Mouse (Mus musculus) urinary bladder, postnatal 25 days (tissue): ENCODE results near the gene Large1.
"Not testable (repeated sequence)": the region's sequence is repeated elsewhere in the genome, so short reads cannot be mapped to it uniquely, and the experiment has no call there.

ENCODE experiments used
- DNase-seq: peaks from one replicate; pipeline ENCODE4 v3.0.0; 2022; ENCODE audit warnings: low spot score

Large1 gene

GRCm38 (mm10) chr8:73353108-73353793 is at the start of gene Large1:
TSS of gene Large1 (minus strand) at chr8:73353540.
- DNase-seq = peak; percentile 92

GRCm38 (mm10) chr8:73400343-73400742 is 47.0 kb upstream of the Large1 start:
- no peak for DNase-seq

DNA sequence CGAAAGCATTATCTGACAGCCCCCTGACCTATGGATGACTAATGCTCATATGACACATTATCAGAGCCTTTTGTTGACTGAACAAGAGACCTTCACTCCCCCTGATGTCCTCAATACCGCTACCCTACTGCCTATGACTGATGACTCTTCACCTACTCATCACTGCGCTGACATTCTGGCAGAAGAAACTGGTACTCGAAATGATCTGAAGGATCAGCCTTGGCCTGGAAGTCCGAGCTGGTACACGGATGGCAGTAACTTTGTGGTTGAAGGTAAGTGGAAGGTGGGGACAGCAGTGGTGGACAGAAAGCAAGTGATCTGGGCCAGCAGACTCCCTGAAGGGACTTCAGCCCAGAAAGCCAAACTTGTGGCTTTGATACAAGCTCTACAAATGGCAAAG is 19.7 kb upstream of the Large1 start:
- not testable (repeated sequence) for DNase-seq

DNA sequence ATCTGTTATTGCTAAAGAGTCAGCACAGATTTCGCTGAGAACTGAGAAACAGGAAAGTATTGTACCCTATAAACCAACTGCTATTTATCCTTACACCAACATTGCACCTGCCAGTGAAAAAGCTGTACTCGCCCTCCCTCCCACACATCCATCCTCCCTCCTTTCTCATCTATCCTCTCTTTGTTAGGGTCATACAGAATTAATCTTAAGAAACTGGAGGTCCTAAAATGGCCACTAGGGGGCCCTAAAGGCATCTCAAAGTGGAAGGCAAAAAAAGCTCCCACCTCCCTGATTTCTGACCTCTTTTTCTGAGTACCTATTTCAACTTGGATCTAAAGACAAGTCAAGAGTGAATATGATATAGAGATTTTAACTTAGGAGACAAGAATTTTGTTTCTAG is 2.6 kb upstream of the Large1 start:
- peak; percentile 28 for DNase-seq

DNA sequence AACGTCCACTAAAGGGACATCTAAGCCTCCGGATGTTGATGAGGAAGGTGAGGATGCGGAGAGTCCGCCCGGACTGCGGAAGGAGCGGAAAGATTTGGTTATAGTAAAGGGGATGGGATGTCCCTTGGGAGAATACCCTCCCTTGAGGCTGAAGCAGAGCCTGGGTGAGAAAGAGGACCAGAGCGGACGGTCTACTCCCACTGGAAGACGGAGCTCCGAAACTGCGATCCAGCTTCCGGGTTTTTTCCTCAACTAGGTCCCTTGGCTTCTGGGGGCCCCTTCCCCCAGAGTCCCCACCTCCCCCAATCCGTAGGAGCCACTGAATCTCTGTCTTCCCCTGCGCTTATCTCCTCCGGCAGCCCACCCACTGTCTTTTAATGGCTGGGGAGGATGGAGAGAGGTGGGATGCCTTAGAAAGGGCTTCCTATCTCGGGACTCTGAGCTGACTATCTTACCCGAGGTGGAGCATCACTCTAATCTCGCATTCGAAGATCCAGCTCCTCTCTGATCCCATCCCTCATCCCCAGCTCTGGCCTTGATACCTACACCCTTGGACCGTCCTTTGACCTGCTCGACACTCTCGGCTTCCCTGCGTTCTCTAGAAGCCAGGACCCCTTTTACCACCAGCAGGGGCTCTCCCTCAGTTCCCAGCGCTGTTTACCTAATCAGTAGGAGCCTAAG is 1.0 kb upstream of the Large1 start:
- peak; percentile 33 for DNase-seq

DNA sequence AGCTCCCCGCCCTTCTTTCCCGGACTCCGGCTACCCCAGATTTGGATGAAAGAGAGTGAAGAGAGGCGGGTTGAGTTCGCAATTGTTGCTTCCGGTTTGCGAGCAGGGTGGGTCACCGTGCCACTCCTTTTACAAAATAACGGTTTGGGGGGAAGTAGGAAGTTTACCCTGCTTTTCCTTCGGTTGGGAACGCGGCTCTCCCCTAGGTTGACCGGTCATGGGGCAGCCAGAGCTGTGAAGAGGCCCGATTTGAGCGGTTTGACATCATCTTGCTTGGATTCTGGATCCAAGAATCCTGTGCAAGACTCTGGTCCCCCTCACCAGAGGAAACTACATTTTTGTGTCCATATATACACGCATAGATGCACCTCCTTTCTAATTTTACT is 447 bp upstream of the Large1 start:
- DNase-seq = no peak

GRCm38 (mm10) chr8:73352301-73353107 is 836 bp downstream of the Large1 start:
- DNase-seq = peak; percentile 31

DNA sequence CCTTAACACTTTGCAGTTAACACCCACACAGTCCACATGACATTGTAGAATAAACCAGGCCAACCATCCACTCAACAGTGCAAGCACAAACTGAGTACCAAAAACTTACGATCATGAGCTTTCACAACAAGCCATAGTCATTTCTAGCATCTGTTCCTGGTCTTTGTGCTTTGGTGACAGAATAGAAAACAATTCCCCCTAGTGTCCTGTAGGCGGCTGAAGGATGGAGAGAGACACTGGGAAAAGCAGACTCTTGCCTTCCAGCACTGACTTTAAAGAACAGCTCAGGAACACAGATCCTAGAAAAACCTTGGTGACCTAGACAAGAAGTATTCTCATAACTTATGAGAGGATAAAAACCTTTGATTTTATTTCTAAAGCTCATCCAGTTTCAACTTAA is 3.0 kb downstream of the Large1 start:
- no peak for DNase-seq

DNA sequence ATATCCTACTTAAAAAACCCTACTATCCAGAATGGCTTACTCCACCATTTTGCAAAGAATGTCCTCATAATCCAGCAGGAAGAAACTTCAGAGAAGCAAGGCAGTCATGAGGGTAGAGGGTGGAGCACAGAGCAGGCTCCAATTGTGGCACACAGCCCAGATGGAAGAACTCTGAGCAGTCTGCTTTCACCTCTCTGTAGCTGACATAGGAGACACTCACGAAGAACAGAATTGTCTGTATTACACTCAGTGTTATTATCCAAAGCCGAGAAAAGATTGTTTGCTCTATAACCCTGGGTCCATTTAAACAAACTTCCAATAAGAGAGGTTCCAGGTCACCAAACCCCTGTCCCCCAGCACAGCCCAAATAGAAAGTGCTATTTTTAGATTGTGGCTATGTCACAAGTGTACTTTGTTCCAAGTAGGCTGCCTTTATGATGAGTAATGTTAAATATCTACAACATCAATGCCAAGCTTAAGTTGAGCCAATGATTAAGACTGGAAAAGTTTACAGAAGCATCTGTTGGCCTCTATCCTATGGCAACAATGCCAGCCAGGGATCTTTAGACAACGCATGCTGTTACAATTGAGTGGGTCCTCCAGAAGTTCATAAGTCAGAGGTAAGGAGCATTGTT is 10.5 kb downstream of the Large1 start:
- peak; percentile 11 for DNase-seq

DNA sequence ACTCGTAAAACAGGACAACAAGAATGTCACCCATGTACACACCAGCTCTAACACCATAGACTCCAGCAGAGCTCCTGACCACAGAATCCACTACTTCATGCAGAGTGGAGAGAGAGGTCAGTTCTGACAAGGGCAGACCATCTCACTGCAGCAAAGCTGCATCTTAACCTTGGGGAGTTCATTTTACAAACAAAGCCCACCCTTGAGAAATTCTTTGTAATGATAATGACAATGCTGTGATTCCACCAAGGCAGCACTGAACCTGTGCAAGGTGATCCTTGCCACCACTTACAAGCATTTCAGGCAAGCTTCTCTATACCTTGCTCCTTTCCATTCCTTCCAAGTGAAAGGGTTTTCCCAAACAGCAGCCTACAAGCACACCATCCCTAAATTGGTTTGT is 16.5 kb downstream of the Large1 start:
- no peak for DNase-seq

DNA sequence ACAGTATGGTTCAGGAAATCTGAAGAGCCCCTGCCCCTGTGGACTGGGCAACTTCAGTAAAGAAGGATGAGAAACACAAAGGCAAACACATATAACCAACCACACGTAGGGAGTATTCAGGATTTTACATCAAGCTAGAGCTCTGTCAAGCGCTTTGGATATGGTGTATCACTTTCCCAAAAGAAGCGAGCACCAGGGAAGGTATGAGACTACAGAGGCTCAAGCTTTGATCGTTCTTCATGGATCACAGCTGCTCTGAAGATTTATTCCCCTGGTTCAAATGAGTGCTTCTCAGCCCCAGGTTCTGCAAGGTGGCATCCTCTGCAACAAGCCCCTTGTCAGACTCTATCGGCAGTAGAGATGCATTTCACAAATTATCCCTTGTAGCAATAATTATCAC is 24.2 kb downstream of the Large1 start:
- no peak for DNase-seq

GRCm38 (mm10) chr8:73328056-73328455 is 25.3 kb downstream of the Large1 start:
- DNase-seq = no peak

GRCm38 (mm10) chr8:73324667-73325066 is 28.7 kb downstream of the Large1 start:
- no peak for DNase-seq

DNA sequence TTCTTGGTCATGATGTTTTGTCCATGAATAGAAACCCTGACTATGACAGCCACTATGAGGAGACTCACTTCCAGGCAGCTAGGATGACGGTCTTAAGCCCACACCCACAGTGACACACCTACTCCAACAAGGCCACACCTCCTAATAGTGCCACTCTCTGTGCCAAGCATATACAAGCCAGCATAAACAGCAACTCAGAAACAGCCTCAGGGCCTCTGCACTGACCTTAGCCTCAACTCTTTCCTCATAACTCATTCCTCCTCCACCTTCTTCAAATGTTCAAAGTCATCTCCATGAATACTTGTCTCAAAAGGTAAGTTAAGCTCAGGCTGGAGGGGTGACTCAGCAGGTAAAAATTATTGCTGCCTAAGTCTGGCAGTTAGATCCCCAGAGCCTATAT is 29.7 kb downstream of the Large1 start:
- no peak for DNase-seq

- DNase-seq = not testable (repeated sequence)
Measured at GRCm38 (mm10) chr8:73319500-73319899, 33.8 kb downstream of the Large1 start.

- no peak for DNase-seq
Measured at GRCm38 (mm10) chr8:73313911-73314310, 39.4 kb downstream of the Large1 start.

- DNase-seq = no peak
Measured at GRCm38 (mm10) chr8:73312714-73313607, 40.4 kb downstream of the Large1 start.

DNA sequence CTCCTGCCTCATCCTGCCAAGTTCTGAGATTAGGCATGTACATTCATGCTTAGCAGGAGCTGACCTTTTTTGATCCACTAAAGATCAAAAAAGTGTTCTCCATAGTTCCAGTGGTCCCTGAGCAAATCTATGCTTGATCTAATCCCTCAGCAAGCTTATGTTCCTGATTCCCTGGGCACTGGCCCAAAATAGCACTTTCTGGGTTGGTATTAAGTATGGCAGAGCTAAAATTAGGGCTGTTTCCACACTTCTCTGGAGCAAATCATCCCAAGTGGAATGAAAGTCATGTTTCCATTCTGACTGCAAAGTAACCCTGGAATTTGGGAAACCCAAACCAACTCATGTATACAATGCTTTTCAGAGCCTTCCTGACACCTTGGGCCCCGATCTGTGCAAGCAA is 42.9 kb downstream of the Large1 start:
- DNase-seq = no peak

GRCm38 (mm10) chr8:73310036-73310435 is 43.3 kb downstream of the Large1 start:
- DNase-seq = no peak

DNA sequence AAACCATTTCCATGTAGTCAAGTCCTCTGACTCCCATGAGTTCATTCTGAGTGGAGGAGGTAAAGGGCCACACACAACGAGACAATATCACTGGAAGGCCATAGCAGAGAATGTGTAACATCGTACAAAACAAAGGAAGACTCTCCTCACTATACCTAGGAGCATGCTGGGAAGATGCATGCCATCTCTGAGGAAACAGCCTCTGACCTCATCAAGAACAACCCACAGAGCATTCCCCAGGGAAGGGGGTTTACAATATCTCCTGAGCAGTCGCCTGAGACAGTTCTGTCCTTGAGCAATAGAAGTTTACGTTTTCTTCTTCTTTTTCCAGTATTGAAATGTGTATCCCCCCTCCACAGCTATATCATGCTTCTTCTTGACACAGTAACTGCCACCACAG is 49.4 kb downstream of the Large1 start:
- DNase-seq = no peak

DNA sequence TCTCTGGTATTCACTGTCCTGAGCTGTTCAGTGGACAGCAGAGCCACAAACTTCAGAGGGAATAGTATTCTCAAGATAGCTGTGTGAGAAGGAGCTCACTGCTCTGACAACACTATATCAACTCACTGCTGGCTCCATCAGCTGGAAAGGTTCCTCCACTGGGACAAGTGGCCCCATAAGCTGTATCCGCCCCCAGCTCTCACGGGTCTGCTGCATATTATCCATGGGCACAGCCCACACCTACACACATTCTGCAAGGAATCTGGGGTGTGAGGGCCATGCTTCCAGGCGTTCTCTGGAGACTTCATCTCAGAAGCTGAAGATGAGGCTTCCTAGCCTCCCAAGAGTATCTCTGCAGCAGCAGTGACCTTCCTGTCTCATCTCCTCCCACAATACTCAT is 50.4 kb downstream of the Large1 start:
- no peak for DNase-seq

- no peak for DNase-seq
Measured at GRCm38 (mm10) chr8:73295531-73295930, 57.8 kb downstream of the Large1 start.
